ENCODE assay signal across 12 mouse cellular contexts in genomic region chr9:97685664-97686063, GRCm38 (mm10).
DNase-seq lines count a peak whose midpoint lies in the region; TF ChIP-seq lines count a peak whose summit lies in the region.
"Had no signal": no experiment of that assay in that cellular context is flagged by ENCODE, and none has a peak within 500 bp of the region (broad histone marks: within the 10 kb centered on the region; RNA-seq: fewer than 3 reads in every experiment).

No protein-coding gene starts in this region.

- TF ChIP-seq CTCF in gastrocnemius, adult 2 months (IDR thresholded peaks at IDR 0.05), result no peak

- H3K4me3 ChIP-seq in gastrocnemius, adult 2 months, result no peak overlapping the region
- H3K4me3 ChIP-seq: limb, embryonic 12.5 days; midbrain, embryonic 12.5 days had no signal

- H3K27ac ChIP-seq in gastrocnemius, adult 2 months, result no peak overlapping the region
- H3K27ac ChIP-seq: limb, embryonic 12.5 days; midbrain, embryonic 12.5 days had no signal

- intact Hi-C loops in gastrocnemius, adult 2 months (cut with DNase I), result no loop called here

- DNase-seq in gastrocnemius, adult 2 months, result peak; percentile 38
- DNase-seq in gastrocnemius, postnatal 10 days, result no peak
- peak; percentile 27 for DNase-seq in right cerebral cortex, adult 18-20 months
- DNase-seq in right cerebral cortex, postnatal 25 days, result no peak
- DNase-seq in cerebellum, postnatal 36 days, result peak; percentile 84 to 87
- peak; percentile 13 for DNase-seq in skeletal muscle tissue, adult 2 months (ENCODE audit: low read depth, low spot score)
- DNase-seq in adipocyte (ENCODE audit: low spot score), result no peak
- no peak for DNase-seq in spleen, postnatal 4 days (ENCODE audit: low spot score in 2 of 2)
- DNase-seq: kidney, postnatal 14 days; lung, adult 18-20 months had no signal

Comparison
In these comparisons a context has a peak if more than half of its experiments do, and no peak if none do; other contexts are left out.
1. DNase-seq: peak in gastrocnemius, adult 2 months (single experiment), right cerebral cortex, adult 18-20 months (single experiment), cerebellum, postnatal 36 days (2 of 2) and skeletal muscle tissue, adult 2 months (single experiment); none in gastrocnemius, postnatal 10 days (single experiment), right cerebral cortex, postnatal 25 days (single experiment), adipocyte (single experiment) and spleen, postnatal 4 days (0 of 2).